Mouse (Mus musculus) forebrain, embryonic 12.5 days (tissue): ENCODE measurements at regions not wholly inside any gene's neighbourhood (a gene's known extent, or its start where the extent isn't known, plus 50 kb on each side); places are given as distances from the start of the nearest gene placed in this dataset.

ENCODE experiments used
- ATAC-seq: fragments of 200-750 bp; cut with Nextera tagmentation; 2 replicates; pipeline ENCODE4 v1.8.0; 2017; ENCODE audit warnings: moderate TSS enrichment; ENCODE audit not compliant: low FRiP score
- H3K27ac ChIP-seq: fragments of 300-500 bp; sonication (generic); 2 replicates; pipeline ENCODE4 v1.5.1; 2016; ENCODE audit warnings: mild to moderate bottlenecking
- H3K27me3 ChIP-seq: fragments of 300-500 bp; sonication (generic); 2 replicates; pipeline ENCODE4 v1.6.1; 2016; ENCODE audit warnings: mild to moderate bottlenecking
- H3K36me3 ChIP-seq: fragments of 300-500 bp; sonication (generic); replicated peaks from 2 replicates; pipeline ENCODE4 v1.6.1; 2016; ENCODE audit warnings: mild to moderate bottlenecking
- H3K4me1 ChIP-seq: fragments of 300-500 bp; sonication (generic); 2 replicates; pipeline ENCODE4 v1.6.1; 2016
- H3K4me2 ChIP-seq: fragments of 300-500 bp; sonication (generic); 2 replicates; pipeline ENCODE4 v1.6.1; 2016; ENCODE audit warnings: mild to moderate bottlenecking, moderate library complexity
- H3K4me3 ChIP-seq: fragments of 300-500 bp; sonication (generic); replicated peaks from 2 replicates; pipeline ENCODE4 v1.5.1; 2016; ENCODE audit warnings: mild to moderate bottlenecking
- H3K9ac ChIP-seq: fragments of 300-500 bp; sonication (generic); 2 replicates; pipeline ENCODE4 v1.6.1; 2016; ENCODE audit warnings: mild to moderate bottlenecking
- H3K9me3 ChIP-seq: fragments of 300-500 bp; sonication (generic); 2 replicates; pipeline ENCODE4 v1.6.1; 2016
- WGBS: fragments of 180-500 bp; shearing (Covaris S2); methylation state at CpG from one replicate; pipeline ENCODE4 v1.1.7; 2016; 5-methylcytosine and 5-hydroxymethylcytosine counted together

DNA sequence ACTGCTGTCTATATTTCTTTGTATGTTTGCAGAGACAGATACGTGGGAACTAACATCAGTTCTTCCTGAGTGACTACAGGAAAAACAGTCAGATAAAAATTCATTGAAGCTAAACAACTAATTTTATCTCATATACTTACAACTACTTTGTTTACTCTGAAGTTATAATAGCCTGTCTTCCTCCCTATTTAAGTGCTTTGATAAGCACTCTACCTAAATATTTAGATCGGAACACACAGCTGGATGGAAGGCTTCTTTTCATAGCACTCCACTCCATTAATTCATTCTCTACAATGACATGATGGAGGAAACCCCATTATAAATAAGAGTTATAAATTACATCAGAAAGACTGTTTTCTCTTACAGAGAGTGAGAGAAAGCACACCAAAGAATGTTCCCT, 438.5 kb upstream of the Sptlc3 start:
- ATAC-seq = no peak
- no peak overlapping the region for H3K4me2 ChIP-seq
- H3K9me3 ChIP-seq = no peaks in the 10 kb centered on the region
- no peaks in the 10 kb centered on the region for H3K27me3 ChIP-seq
- no peak overlapping the region for H3K27ac ChIP-seq
- no peak overlapping the region for H3K4me3 ChIP-seq
- H3K9ac ChIP-seq = no peak overlapping the region
- 85% methylated on average over 2 of the region's 2 CpGs for WGBS
- no peaks in the 10 kb centered on the region for H3K36me3 ChIP-seq
- no peaks in the 10 kb centered on the region for H3K4me1 ChIP-seq

DNA sequence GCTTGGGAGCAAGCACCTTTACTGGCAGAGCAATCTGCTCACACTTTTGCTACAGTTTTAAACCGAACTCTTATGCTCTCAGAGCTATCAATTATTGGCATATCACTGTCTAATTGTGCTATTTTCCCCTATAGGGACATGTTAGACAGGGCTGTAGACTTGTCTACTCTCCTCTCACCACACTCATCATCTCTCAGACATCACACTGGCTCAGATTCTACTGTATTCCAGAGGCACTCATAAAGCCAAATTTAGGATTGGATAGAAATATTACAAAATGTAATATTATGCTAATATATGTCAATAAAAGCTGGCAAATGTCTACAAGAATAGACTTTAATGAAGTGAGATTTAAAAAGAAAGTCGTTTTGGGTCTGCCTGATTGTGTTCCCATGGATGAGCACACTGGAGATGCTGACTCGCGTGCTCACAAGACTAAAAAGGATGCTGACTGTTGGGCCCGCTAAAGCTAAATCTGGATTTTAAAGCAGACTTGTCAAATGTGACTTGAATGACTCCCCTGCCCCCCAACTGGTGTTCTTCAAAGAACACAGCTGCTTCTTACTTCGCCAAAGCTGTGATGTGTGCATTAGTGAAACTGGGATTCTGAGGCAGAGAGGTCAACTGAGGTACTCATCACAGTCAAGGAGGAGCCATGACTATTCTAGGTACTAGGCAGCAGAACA, 424.3 kb upstream of the Sptlc3 start:
- no peak overlapping the region for H3K4me2 ChIP-seq
- no peaks in the 10 kb centered on the region for H3K36me3 ChIP-seq
- no peak for ATAC-seq
- 87% methylated on average over 6 of the region's 6 CpGs for WGBS
- no peak overlapping the region for H3K4me3 ChIP-seq
- H3K9ac ChIP-seq = no peak overlapping the region
- no peaks in the 10 kb centered on the region for H3K4me1 ChIP-seq
- H3K27ac ChIP-seq = no peak overlapping the region
- H3K9me3 ChIP-seq = no peaks in the 10 kb centered on the region
- no peaks in the 10 kb centered on the region for H3K27me3 ChIP-seq

DNA sequence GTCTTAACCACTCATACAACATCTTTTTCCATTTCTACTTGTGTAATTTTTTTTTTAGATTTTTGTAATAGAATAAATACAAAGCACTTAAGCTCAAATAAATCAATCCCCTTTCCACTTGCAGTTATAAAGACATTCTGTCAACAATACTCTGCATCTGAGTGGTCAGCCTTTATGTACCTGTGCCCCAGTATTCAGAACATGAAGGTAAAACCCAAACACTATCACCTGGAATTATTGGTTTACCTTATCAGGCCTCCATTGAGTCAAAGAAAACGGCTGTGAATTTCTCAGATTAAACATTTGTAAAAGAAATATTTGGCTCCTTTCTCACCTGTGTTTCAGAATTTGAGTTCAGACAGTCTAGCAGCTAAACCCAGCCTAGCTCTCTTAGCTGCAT, 422.0 kb upstream of the Sptlc3 start:
- H3K9me3 ChIP-seq = no peaks in the 10 kb centered on the region
- H3K27ac ChIP-seq = no peak overlapping the region
- no peaks in the 10 kb centered on the region for H3K4me1 ChIP-seq
- H3K4me2 ChIP-seq = no peak overlapping the region
- H3K27me3 ChIP-seq = no peaks in the 10 kb centered on the region
- no peak overlapping the region for H3K9ac ChIP-seq
- H3K36me3 ChIP-seq = no peaks in the 10 kb centered on the region
- 81% methylated on average over 1 of the region's 1 CpGs for WGBS
- ATAC-seq = no peak
- no peak overlapping the region for H3K4me3 ChIP-seq

DNA sequence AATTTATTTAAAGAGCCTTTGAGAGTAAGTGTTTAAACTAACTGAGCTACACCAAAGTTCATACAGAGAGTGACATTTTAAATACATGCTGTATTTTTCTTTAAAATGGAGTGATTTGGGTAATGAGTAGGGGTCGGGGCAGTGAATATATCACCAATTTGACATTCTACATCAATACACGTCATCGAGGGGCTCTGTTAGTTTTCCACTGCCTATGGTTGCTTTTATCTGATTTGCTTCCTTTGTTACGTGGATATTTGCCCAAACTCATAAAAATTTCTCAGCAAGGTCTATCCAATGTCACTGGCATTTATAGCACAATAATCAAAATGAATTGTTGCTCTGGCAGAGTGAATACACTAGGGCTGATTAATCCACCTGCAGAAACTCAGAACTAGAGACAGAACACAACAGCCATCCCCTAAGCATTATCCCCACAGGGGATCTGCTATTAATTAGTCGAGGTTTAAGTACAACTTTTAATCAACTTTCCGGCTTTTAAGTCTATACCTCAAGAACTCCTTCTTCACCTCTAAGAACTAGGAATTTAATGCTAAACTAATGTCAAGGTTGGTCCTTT, 400.1 kb upstream of the Sptlc3 start:
- WGBS = 75% methylated on average over 6 of the region's 6 CpGs
- no peaks in the 10 kb centered on the region for H3K36me3 ChIP-seq
- ATAC-seq = no peak
- no peak overlapping the region for H3K4me2 ChIP-seq
- H3K9me3 ChIP-seq = no peaks in the 10 kb centered on the region
- no peaks in the 10 kb centered on the region for H3K27me3 ChIP-seq
- no peaks in the 10 kb centered on the region for H3K4me1 ChIP-seq
- H3K27ac ChIP-seq = no peak overlapping the region
- no peak overlapping the region for H3K4me3 ChIP-seq
- no peak overlapping the region for H3K9ac ChIP-seq

DNA sequence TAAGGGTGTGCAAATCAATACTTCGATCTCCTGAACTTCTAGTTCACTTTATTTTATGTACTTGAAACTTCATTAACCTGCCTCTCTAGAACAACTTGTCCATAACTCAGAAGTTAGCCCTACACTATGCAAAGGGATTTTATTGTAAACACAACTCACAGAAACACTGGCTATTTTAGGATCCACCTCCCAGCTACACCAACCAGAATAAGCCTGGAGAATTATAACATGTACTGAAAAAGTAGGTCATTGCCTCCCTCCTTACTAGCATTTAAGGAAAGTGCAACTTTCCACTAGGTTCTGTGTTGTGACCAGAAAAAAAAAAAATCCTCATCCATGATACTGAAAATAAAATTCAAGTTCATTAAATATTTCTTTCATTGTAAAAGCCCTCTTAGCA, 382.0 kb upstream of the Sptlc3 start:
- H3K9me3 ChIP-seq = no peaks in the 10 kb centered on the region
- no peaks in the 10 kb centered on the region for H3K4me1 ChIP-seq
- H3K27ac ChIP-seq = no peak overlapping the region
- 91% methylated on average over 1 of the region's 1 CpGs for whole genome bisulfite sequencing
- no peak for ATAC-seq
- H3K27me3 ChIP-seq = no peaks in the 10 kb centered on the region
- H3K4me3 ChIP-seq = no peak overlapping the region
- no peaks in the 10 kb centered on the region for H3K36me3 ChIP-seq
- no peak overlapping the region for H3K9ac ChIP-seq
- H3K4me2 ChIP-seq = no peak overlapping the region

DNA sequence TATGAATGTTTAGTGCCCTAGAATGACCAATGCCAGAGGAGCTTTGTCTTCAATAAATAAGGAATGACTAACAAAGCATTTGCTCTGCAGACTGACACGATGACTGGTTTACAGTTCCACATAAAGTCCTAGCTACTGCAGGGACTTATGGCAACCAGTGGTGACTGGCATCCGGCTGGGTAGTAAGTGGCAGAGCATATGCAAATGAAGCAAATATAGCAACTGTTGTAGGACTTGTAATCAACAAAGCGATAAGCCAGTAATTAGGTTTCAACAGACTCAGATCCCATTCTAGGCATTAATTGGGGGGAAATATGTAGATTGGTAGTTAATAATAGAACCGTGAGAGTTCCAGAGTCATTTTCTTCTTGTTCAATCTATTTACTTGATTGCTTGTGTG, 379.2 kb upstream of the Sptlc3 start:
- Histone ChIP-seq H3K4me1 (no peaks in the 10 kb centered on the region), H3K27me3 (no peaks in the 10 kb centered on the region), H3K9ac (no peak overlapping the region), H3K4me2 (no peak overlapping the region), H3K4me3 (no peak overlapping the region), H3K36me3 (no peaks in the 10 kb centered on the region), H3K9me3 (no peaks in the 10 kb centered on the region), H3K27ac (no peak overlapping the region)
- no peak for ATAC-seq
- WGBS = 74% methylated on average over 4 of the region's 4 CpGs

DNA sequence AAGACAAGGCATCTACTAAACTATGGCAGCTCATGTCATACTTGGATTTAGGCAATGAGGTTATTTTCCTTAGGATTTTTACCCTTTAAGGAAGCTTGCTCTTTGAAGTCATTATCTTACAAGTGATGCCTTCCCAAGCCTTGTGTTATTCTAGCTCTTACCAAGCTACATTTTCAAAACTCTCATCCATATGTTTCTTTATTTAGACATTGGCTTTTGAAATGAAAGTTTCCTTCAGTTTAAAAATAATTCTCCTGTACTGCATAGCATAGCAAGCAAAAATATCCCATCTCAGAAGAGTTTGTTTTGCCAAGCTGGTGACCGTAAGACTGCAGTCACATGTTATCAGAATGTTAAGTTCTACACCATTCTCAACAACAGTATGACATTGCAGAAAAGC, 372.8 kb upstream of the Sptlc3 start:
- no peak overlapping the region for H3K27ac ChIP-seq
- no peaks in the 10 kb centered on the region for H3K36me3 ChIP-seq
- H3K4me3 ChIP-seq = no peak overlapping the region
- no peak overlapping the region for H3K4me2 ChIP-seq
- no peaks in the 10 kb centered on the region for H3K27me3 ChIP-seq
- no peaks in the 10 kb centered on the region for H3K4me1 ChIP-seq
- WGBS = 94% methylated on average over 1 of the region's 1 CpGs
- ATAC-seq = no peak
- H3K9me3 ChIP-seq = no peaks in the 10 kb centered on the region
- H3K9ac ChIP-seq = no peak overlapping the region

DNA sequence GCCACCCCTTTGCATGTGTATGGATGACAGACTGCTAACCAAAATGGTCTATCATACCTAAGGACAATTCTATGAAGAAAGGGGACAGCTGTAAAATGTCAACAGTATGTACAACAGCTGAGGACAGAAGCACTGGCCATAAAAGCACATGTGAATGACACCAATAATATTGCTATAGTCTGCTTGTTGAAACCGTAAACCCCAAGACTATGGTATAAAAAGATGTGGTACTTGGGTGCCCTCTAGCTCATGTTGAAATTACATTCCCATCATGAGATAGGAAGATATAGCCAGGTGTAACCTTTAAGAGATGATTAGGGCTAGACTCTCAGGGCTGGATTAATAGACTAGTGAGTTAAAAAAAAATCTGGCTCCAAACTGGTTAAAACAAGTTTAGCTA, 361.6 kb upstream of the Sptlc3 start:
- Histone ChIP-seq H3K4me2 (no peak overlapping the region), H3K27ac (no peak overlapping the region), H3K9me3 (no peaks in the 10 kb centered on the region), H3K9ac (no peak overlapping the region), H3K4me1 (no peaks in the 10 kb centered on the region), H3K4me3 (no peak overlapping the region), H3K36me3 (no peaks in the 10 kb centered on the region), H3K27me3 (no peaks in the 10 kb centered on the region)
- no peak for ATAC-seq
- 74% methylated on average over 1 of the region's 1 CpGs for WGBS

DNA sequence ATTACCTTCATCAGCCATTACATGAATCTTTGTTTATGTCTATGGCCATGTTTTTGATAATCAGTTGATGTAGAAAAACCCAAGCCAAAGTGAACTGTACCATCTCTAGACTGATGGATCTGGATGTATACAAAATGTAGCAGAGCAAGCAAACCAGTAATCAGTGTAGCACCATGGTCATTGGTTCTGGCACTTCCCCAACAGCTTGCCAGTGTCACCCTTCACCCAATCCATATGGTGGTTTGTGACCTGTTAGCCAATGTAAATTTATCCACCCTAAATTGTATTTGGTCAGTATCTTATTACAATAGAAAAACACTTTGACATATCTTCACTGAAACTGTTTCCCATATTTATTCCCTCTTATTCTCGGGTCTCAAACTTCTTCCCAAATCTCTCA, 346.7 kb upstream of the Sptlc3 start:
- no peak overlapping the region for H3K9ac ChIP-seq

DNA sequence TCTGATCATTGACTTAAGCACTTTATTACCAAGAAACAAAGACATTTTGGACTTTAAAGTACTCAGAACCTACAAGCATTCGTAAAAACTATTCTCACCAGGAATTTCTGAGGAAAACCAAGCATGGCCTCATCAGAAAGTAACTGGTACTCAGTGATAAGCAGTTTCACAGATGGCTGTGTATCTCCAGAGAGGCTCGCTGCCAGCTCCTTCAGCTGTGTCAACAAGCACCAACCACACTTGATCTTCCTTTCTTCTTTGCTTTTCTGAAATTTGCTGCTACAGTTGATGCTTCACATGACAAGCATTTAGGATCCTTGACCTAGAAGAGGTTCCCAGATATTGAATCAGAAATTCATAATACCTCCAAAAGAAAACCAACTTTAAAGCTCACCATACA, 314.1 kb upstream of the Sptlc3 start:
- Histone ChIP-seq H3K27me3 (no peaks in the 10 kb centered on the region), H3K4me3 (no peak overlapping the region), H3K4me2 (no peak overlapping the region), H3K9me3 (no peaks in the 10 kb centered on the region), H3K9ac (no peak overlapping the region), H3K36me3 (no peaks in the 10 kb centered on the region), H3K27ac (no peak overlapping the region), H3K4me1 (no peaks in the 10 kb centered on the region)
- WGBS = 82% methylated on average over 2 of the region's 2 CpGs
- ATAC-seq = no peak

More for the DNA sequence above, 346.7 kb upstream of the Sptlc3 start:
- 83% methylated on average over 1 of the region's 1 CpGs for WGBS
- H3K36me3 ChIP-seq = no peaks in the 10 kb centered on the region
- H3K4me2 ChIP-seq = no peak overlapping the region
- no peaks in the 10 kb centered on the region for H3K4me1 ChIP-seq
- no peak overlapping the region for H3K27ac ChIP-seq
- H3K4me3 ChIP-seq = no peak overlapping the region
- ATAC-seq = no peak
- no peaks in the 10 kb centered on the region for H3K9me3 ChIP-seq
- no peaks in the 10 kb centered on the region for H3K27me3 ChIP-seq

DNA sequence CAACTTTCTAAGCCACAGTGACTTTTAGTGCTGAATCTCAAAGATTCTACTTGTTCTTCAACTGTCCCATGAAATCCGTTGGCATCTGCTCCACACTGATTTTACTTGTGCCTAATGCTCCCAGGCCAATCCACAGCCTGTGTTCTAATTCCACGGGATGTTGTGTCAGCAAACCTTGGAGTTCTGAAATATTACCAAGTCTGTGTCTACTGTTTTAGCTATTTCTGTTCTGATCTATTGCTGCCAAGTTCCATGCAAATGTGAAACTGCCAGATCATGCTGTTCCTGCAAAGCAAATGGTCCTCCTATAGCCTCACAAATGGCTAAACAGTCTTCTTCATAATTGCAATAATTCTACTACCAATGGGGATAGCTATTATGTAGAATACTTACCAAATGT, 295.4 kb upstream of the Sptlc3 start:
- no peaks in the 10 kb centered on the region for H3K4me1 ChIP-seq
- H3K4me3 ChIP-seq = no peak overlapping the region
- no peak for ATAC-seq
- H3K27me3 ChIP-seq = no peaks in the 10 kb centered on the region
- H3K36me3 ChIP-seq = no peaks in the 10 kb centered on the region
- H3K9ac ChIP-seq = no peak overlapping the region
- no peaks in the 10 kb centered on the region for H3K9me3 ChIP-seq
- no peak overlapping the region for H3K27ac ChIP-seq
- WGBS = 80% methylated on average over 2 of the region's 2 CpGs
- no peak overlapping the region for H3K4me2 ChIP-seq

DNA sequence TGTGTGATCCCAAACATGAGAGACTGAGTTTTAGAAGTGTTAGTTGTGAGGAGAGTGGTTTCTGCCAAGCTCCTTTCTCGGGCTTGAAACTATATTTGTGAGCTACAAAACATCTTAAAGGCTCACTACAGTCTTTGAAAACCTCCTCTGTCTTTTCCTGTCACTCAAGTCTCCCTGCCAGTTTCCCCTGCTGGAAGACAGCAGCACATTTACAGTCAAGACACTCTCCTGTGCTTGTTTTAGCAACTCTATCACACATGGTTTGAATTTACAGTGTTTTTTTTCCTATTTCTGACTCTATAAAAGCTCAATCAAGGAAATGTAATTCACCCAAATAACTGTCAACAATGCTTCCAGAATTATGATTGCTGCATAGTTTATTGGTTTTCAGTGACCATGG, 286.1 kb upstream of the Sptlc3 start:
- no peak for ATAC-seq
- Histone ChIP-seq H3K4me2 (no peak overlapping the region), H3K9me3 (no peaks in the 10 kb centered on the region), H3K4me3 (no peak overlapping the region), H3K36me3 (no peaks in the 10 kb centered on the region), H3K27ac (no peak overlapping the region), H3K27me3 (no peaks in the 10 kb centered on the region), H3K9ac (no peak overlapping the region), H3K4me1 (no peaks in the 10 kb centered on the region)
- WGBS = 62% methylated on average over 1 of the region's 1 CpGs

DNA sequence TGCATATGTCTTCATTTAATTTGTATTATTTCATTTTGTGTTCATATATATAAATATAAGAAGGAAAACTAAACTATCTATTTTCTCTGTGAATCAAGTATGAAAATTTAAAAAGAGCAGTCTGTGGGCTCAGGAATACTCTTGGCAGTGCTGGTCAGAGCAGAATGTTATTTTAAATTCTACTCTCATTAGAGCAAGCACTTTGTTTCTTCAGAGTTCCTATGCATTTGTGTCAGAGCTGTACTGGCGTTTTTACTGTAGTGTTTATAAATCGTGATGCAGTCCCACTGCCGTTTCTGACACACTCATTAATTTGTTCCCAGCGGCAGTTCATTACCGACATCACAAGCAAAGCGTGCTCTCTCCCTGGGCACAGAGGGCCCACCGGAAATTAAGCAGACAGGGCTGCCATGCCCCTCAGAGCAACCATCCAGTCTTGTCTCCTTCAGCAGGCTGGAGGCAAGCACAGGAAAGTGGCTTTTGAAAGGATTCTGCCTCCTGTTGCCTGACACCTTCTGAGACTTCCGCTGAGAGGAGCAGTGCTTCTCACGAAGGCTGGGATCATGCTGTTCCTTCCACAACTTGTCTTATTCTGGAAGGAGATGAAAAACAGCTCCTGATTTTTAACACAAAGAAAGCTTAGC, 272.8 kb upstream of the Sptlc3 start:
- Histone ChIP-seq H3K9ac (no peak overlapping the region), H3K27ac (no peak overlapping the region), H3K9me3 (no peaks in the 10 kb centered on the region), H3K27me3 (no peaks in the 10 kb centered on the region), H3K36me3 (no peaks in the 10 kb centered on the region), H3K4me2 (no peak overlapping the region), H3K4me1 (no peaks in the 10 kb centered on the region; the same call in 1 of the 2 replicates), H3K4me3 (no peak overlapping the region)
- ATAC-seq = peak; percentile 57; the same call in 1 of the 2 replicates
- 55% methylated on average over 9 of the region's 9 CpGs for WGBS
